Mouse (Mus musculus) urinary bladder, adult 18-20 months (tissue): ENCODE data around the gene Srpk3.

Experiments
- DNase-seq, 2 experiments: peaks; one replicate each; pipeline ENCODE4 v3.0.0; 2022; ENCODE audit warnings: low spot score in 2 of 2, mixed read lengths in 2 of 2

The Srpk3 gene

GRCm38 (mm10) chrX:73805814-73806213 is 31.6 kb downstream of the Srpk3 start:
- no peak for DNase-seq

GRCm38 (mm10) chrX:73815072-73815471 is 40.9 kb downstream of the Srpk3 start:
- no peak for DNase-seq

- DNase-seq: no peak
Observed at GRCm38 (mm10) chrX:73816596-73817314, 42.5 kb downstream of the Srpk3 start.

- DNase-seq: no peak
Observed at GRCm38 (mm10) chrX:73823747-73824146, 49.5 kb downstream of the Srpk3 start.

GRCm38 (mm10) chrX:73824185-73825151 is 50.3 kb downstream of the Srpk3 start, which contains the start of gene Pdzd4:
Gene Pdzd4 (minus strand): TSS chrX:73824969.
- peak in 1 of 2 experiments; percentile 35 for DNase-seq
